Mouse (Mus musculus) liver, postnatal 0 days (tissue): ENCODE results near the gene Wfdc15b. TPM values are rescaled to one million over a fixed set of nuclear protein-coding genes. Genes with fewer than 3 reads are reported as not detected.

ENCODE experiments used
- ATAC-seq: fragments of 200-750 bp; cut with Nextera tagmentation; 2 replicates; pipeline ENCODE4 v1.8.0; 2017; ENCODE audit warnings: mild to moderate bottlenecking, moderate library complexity
- DNase-seq: peaks from one replicate; pipeline ENCODE4 v3.0.0-alpha.2; 2016
- H3K27ac ChIP-seq: fragments of 300-500 bp; sonication (generic); 2 replicates; pipeline ENCODE4 v1.5.1; 2014; ENCODE audit warnings: antibody characterized with exemption, moderate library complexity, mild to moderate bottlenecking, low read depth
- H3K27me3 ChIP-seq: fragments of 300-500 bp; sonication (generic); 2 replicates; pipeline ENCODE4 v1.6.1; 2014; ENCODE audit warnings: low read length, control low read depth, mixed read lengths; ENCODE audit not compliant: insufficient read depth
- H3K36me3 ChIP-seq: fragments of 300-500 bp; sonication (generic); replicated peaks from 2 replicates; pipeline ENCODE4 v1.6.1; 2014; ENCODE audit warnings: mild to moderate bottlenecking, control low read depth, low read length, moderate library complexity, mixed read lengths; ENCODE audit not compliant: insufficient read depth
- H3K4me1 ChIP-seq: fragments of 300-500 bp; sonication (generic); 2 replicates; pipeline ENCODE4 v1.6.1; 2014; ENCODE audit warnings: antibody characterized with exemption, mild to moderate bottlenecking, control low read depth; ENCODE audit not compliant: insufficient read depth
- H3K4me2 ChIP-seq: fragments of 300-500 bp; sonication (generic); 2 replicates; pipeline ENCODE4 v1.6.1; 2014; ENCODE audit warnings: low read depth, mild to moderate bottlenecking, low read length, moderate library complexity, mixed read lengths
- H3K4me3 ChIP-seq: fragments of 300-500 bp; sonication (generic); 2 replicates; pipeline ENCODE4 v1.5.1; 2014; ENCODE audit warnings: low read depth, low read length
- H3K9ac ChIP-seq: fragments of 300-500 bp; sonication (generic); replicated peaks from 2 replicates; pipeline ENCODE4 v1.6.1; 2014; ENCODE audit warnings: mild to moderate bottlenecking, moderate library complexity
- H3K9me3 ChIP-seq: fragments of 300-500 bp; sonication (generic); 2 replicates; pipeline ENCODE4 v1.6.1; 2016; ENCODE audit warnings: mild to moderate bottlenecking, control low read depth, low read length, mixed read lengths
- CTCF ChIP-seq: sonication (generic); IDR thresholded peaks from 2 replicates; pipeline ENCODE4 v1.5.1; 2016; ENCODE audit warnings: antibody characterized with exemption, low read depth
- EP300 ChIP-seq: IDR thresholded peaks from 2 replicates; pipeline ENCODE4 v1.6.1; 2016; ENCODE audit warnings: antibody characterized with exemption, low read depth, mild to moderate bottlenecking
- WGBS: fragments of 180-500 bp; shearing (Covaris S2); extraction: QIAGEN DNeasy Blood & Tissue Kit; methylation state at CpG from one replicate; pipeline ENCODE4 v1.1.7; 2014; ENCODE audit not compliant: insufficient replicate concordance; 5-methylcytosine and 5-hydroxymethylcytosine counted together
- polyA plus RNA-seq: library from polyadenylated mRNA; unstranded; fragments of >200 nt; fragmentation: Nextera tagmentation; extraction: Ambion mirVana; gene quantifications from 2 replicates; pipeline ENCODE4 v1.2.1, GENCODE M21; 2015

The Wfdc15b gene
- polyA plus RNA-seq, 1 experiment from 2014 or later = 0.27 TPM

- H3K27me3 ChIP-seq = peaks cover 40% of the 10 kb centered on the region
- TF ChIP-seq CTCF (no peak), EP300 (no peak)
- H3K4me3 ChIP-seq = no peak overlapping the region
- no peak overlapping the region for H3K9ac ChIP-seq
- H3K36me3 ChIP-seq = no peaks in the 10 kb centered on the region
- no peak overlapping the region for H3K27ac ChIP-seq
- H3K4me1 ChIP-seq = peaks cover 5% of the 10 kb centered on the region
- DNase-seq (no peak), ATAC-seq (no peak)
- no peaks in the 10 kb centered on the region for H3K9me3 ChIP-seq
- 78% methylated on average over 5 of the region's 5 CpGs for WGBS
- no peak overlapping the region for H3K4me2 ChIP-seq
Measured at GRCm38 (mm10) chr2:164164941-164165340, 56.5 kb downstream of the Wfdc15b start.

Other genes starting within 250 kb of the Wfdc15b start
- gene Ywhab, start 226.7 kb downstream of the Wfdc15b start, polyA plus RNA-seq = 81.1 and 85.8 TPM in 2 replicates
- 0.46 and 0.63 TPM in 2 replicates for gene Pabpc1l, start 196.2 kb downstream of the Wfdc15b start, polyA plus RNA-seq
- 9.8 and 10.8 TPM in 2 replicates for gene Stk4, start 151.3 kb downstream of the Wfdc15b start, polyA plus RNA-seq
- gene Tomm34, start 150.5 kb downstream of the Wfdc15b start, polyA plus RNA-seq = 11.6 and 13.3 TPM in 2 replicates
- not detected in 2 replicates for gene Kcns1, start 50.5 kb downstream of the Wfdc15b start, polyA plus RNA-seq
- not detected in 2 replicates for gene Wfdc5, start 38.9 kb downstream of the Wfdc15b start, polyA plus RNA-seq
- gene Wfdc12, start 31.1 kb downstream of the Wfdc15b start, polyA plus RNA-seq = 0.14 TPM in 2 replicates
- not detected in 2 replicates for gene Wfdc15a, start 21.5 kb downstream of the Wfdc15b start, polyA plus RNA-seq
- not detected in 2 replicates for gene Svs2, start 16.8 kb upstream of the Wfdc15b start, polyA plus RNA-seq
- not detected in 2 replicates for gene Svs3b, start 35.0 kb upstream of the Wfdc15b start, polyA plus RNA-seq
- gene Svs4, start 56.8 kb upstream of the Wfdc15b start, polyA plus RNA-seq = not detected in 2 replicates
- not detected in 2 replicates for gene Svs3a, start 67.6 kb upstream of the Wfdc15b start, polyA plus RNA-seq
- not detected in 2 replicates for gene Svs6, start 95.1 kb upstream of the Wfdc15b start, polyA plus RNA-seq
- gene Svs5, start 111.1 kb upstream of the Wfdc15b start, polyA plus RNA-seq = not detected in 2 replicates
- gene Slpi, start 167.4 kb upstream of the Wfdc15b start, polyA plus RNA-seq = 59.4 and 63.6 TPM in 2 replicates
- not detected in 2 replicates for gene Rbpjl, start 181.5 kb upstream of the Wfdc15b start, polyA plus RNA-seq
- 0.18 and 0.25 TPM in 2 replicates for gene Matn4, start 183.5 kb upstream of the Wfdc15b start, polyA plus RNA-seq
- 194 and 208 TPM in 2 replicates for gene Sdc4, start 222.2 kb upstream of the Wfdc15b start, polyA plus RNA-seq
- gene Sys1, start 235.3 kb upstream of the Wfdc15b start, polyA plus RNA-seq = 43.5 and 46.2 TPM in 2 replicates
- gene Gm20458, start 239.3 kb upstream of the Wfdc15b start, polyA plus RNA-seq = 5.8 and 6.1 TPM in 2 replicates